Mouse (Mus musculus) thymus, adult 2 months (tissue): ENCODE results near the gene Shisal1.

Experiments
- CTCF ChIP-seq: fragments of 200-500 bp; IDR thresholded peaks from 2 replicates; pipeline ENCODE4 v1.5.1; 2012; ENCODE audit warnings: mild to moderate bottlenecking, control low read depth, low read length, moderate library complexity, borderline replicate concordance; ENCODE audit not compliant: control insufficient read depth, poor library complexity, insufficient read depth; ENCODE audit errors: extremely low read depth
- POLR2A ChIP-seq: fragments of 200-500 bp; IDR thresholded peaks from 2 replicates; pipeline ENCODE4 v1.6.1; 2012; ENCODE audit warnings: mild to moderate bottlenecking, low read length, control low read depth, moderate library complexity; ENCODE audit not compliant: control insufficient read depth, poor library complexity, insufficient read depth; ENCODE audit errors: extremely low read depth

DNA sequence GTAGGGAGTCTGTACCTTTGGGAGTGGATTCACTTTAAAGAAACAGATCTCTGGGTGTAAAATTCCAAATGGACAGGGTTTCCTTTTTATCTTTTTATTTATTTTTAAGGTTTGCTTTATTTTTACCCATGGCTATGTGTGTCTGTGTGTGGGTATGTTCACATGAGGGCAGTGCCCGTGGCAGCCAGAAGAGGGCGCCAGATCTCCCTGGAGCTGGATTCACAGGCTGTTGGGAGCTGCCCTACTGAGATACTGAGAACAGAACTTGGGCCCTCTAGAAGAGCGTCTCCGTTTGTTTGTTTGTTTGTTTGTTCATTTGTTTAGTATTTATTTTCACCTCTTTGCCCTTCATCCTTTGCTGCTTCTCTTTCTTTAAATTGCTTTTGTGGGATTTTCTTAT is 98.1 kb downstream of the Shisal1 start:
- TF ChIP-seq CTCF, result no peak
- TF ChIP-seq POLR2A, result no peak
